ENCODE assay signal across 8 mouse cellular contexts in the genomic region with DNA sequence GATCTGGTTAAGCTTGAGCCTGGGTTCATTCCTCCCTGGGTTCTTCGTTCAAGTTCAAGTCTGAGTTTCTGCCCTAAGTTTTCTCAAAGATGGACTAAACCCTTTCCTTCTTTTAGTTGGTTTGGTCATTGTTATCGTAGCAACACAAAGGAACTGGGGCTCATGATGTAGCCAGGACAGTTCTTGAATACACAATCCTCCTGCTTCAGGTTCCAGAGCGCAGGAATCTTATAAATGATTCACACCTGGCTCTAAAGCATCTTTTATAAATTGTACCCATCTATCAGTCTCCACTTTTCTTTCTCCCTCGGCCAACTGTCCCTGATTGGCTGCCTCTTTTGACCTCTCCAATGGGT. TPM values are rescaled to one million over a fixed set of nuclear protein-coding genes. Genes with fewer than 3 reads are reported as not detected.
DNase-seq lines count a peak whose midpoint lies in the region; ATAC-seq lines count a peak whose summit lies in the region.

No protein-coding gene starts in this region.

- peak overlapping the region; percentile 99 for H3K9ac ChIP-seq in kidney, embryonic 14.5 days (ENCODE audit: low read depth, low read length)
- peak overlapping the region; percentile 100 for H3K9ac ChIP-seq in hindbrain, embryonic 14.5 days
- H3K9ac ChIP-seq in midbrain, embryonic 13.5 days (replicated peaks) = peak overlapping the region; percentile 100

- H3K9me3 ChIP-seq in kidney, embryonic 14.5 days (ENCODE audit: control insufficient read depth, low read length) = no peaks in the 10 kb centered on the region
- no peaks in the 10 kb centered on the region for H3K9me3 ChIP-seq in hindbrain, embryonic 14.5 days (ENCODE audit: control insufficient read depth, low read length)
- H3K9me3 ChIP-seq in midbrain, embryonic 13.5 days = no peaks in the 10 kb centered on the region

- WGBS in kidney, embryonic 14.5 days = 50% methylated on average over 4 of the region's 4 CpGs
- WGBS in hindbrain, embryonic 14.5 days = 38% methylated on average over 4 of the region's 4 CpGs
- WGBS in midbrain, embryonic 13.5 days = 42% methylated on average over 4 of the region's 4 CpGs

- no peak for DNase-seq in kidney, postnatal 14 days
- DNase-seq in hindbrain, embryonic 14.5 days (ENCODE audit: low spot score) = no peak
- DNase-seq in spleen, postnatal 36 days (ENCODE audit: low spot score in 2 of 2) = no peak
- DNase-seq in left cerebral cortex, adult 8-10 months (ENCODE audit: low spot score in 2 of 2) = no peak
- no peak for DNase-seq in embryo, embryonic 11 days

- peak overlapping the region; percentile 95 for H3K27ac ChIP-seq in kidney, embryonic 14.5 days (ENCODE audit: low read depth, low read length)
- peak overlapping the region; percentile 92 for H3K27ac ChIP-seq in brown adipose tissue, adult 24 weeks (replicated peaks; ENCODE audit: low read depth, low read length)
- peak overlapping the region; percentile 95 for H3K27ac ChIP-seq in hindbrain, embryonic 14.5 days
- peak overlapping the region; percentile 97 for H3K27ac ChIP-seq in midbrain, embryonic 13.5 days

- no peak for ATAC-seq in kidney, embryonic 14.5 days (ENCODE audit: low FRiP score, low TSS enrichment)
- no peak for ATAC-seq in hindbrain, embryonic 14.5 days (ENCODE audit: low FRiP score)
- ATAC-seq in midbrain, embryonic 13.5 days = no peak

- H3K27me3 ChIP-seq in kidney, embryonic 14.5 days (ENCODE audit: control insufficient read depth, insufficient read depth, low read length) = no peaks in the 10 kb centered on the region
- H3K27me3 ChIP-seq in hindbrain, embryonic 14.5 days (ENCODE audit: control insufficient read depth, insufficient read depth, low read length) = no peaks in the 10 kb centered on the region
- no peaks in the 10 kb centered on the region for H3K27me3 ChIP-seq in midbrain, embryonic 13.5 days

- peaks cover 30% of the 10 kb centered on the region for H3K36me3 ChIP-seq in kidney, embryonic 14.5 days (ENCODE audit: control insufficient read depth, insufficient read depth, low read length)
- peaks cover 29% of the 10 kb centered on the region for H3K36me3 ChIP-seq in hindbrain, embryonic 14.5 days (replicated peaks; ENCODE audit: control insufficient read depth, insufficient read depth)
- H3K36me3 ChIP-seq in midbrain, embryonic 13.5 days = peaks cover 30% of the 10 kb centered on the region

- peaks cover 9% of the 10 kb centered on the region for H3K4me1 ChIP-seq in kidney, embryonic 14.5 days (ENCODE audit: control insufficient read depth, insufficient read depth, low read length)
- peaks cover 7% of the 10 kb centered on the region; the same call in 1 of the 2 replicates for H3K4me1 ChIP-seq in brown adipose tissue, adult 24 weeks (ENCODE audit: control insufficient read depth, insufficient read depth, insufficient read length, low read length)
- H3K4me1 ChIP-seq in hindbrain, embryonic 14.5 days (replicated peaks; ENCODE audit: control insufficient read depth, insufficient read depth, low read length) = peaks cover 24% of the 10 kb centered on the region
- H3K4me1 ChIP-seq in midbrain, embryonic 13.5 days (replicated peaks) = peaks cover 27% of the 10 kb centered on the region

- peak overlapping the region; percentile 98 for H3K4me3 ChIP-seq in kidney, embryonic 14.5 days (ENCODE audit: low read length)
- H3K4me3 ChIP-seq in brown adipose tissue, adult 24 weeks (ENCODE audit: insufficient read depth, low read depth, low read length) = peak overlapping the region; percentile 96
- peak overlapping the region; percentile 92 for H3K4me3 ChIP-seq in hindbrain, embryonic 14.5 days (replicated peaks; ENCODE audit: low read length)
- H3K4me3 ChIP-seq in midbrain, embryonic 13.5 days (replicated peaks) = peak overlapping the region; percentile 96

- H3K4me2 ChIP-seq in kidney, embryonic 14.5 days (replicated peaks; ENCODE audit: low read depth, low read length) = peak overlapping the region; percentile 82
- H3K4me2 ChIP-seq in hindbrain, embryonic 14.5 days (replicated peaks) = peak overlapping the region; percentile 71
- H3K4me2 ChIP-seq in midbrain, embryonic 13.5 days (replicated peaks) = peak overlapping the region; percentile 79

RNA-seq across cellular contexts. Expression of a gene that starts 0.8 kb away (rescaled TPM):
- 12.7 and 19.3 TPM in 2 replicates for polyA plus RNA-seq in kidney, embryonic 14.5 days (2014; fragmentation: Nextera tagmentation; extraction: Ambion mirVana)
- 16.9 and 22.4 TPM in 2 replicates for polyA plus RNA-seq in brown adipose tissue, adult 24 weeks (2012; ENCODE audit: insufficient read depth, insufficient read length, missing spikeins)
- polyA plus RNA-seq in hindbrain, embryonic 14.5 days (2014; fragmentation: Nextera tagmentation; extraction: Ambion mirVana) = 13.0 and 15.4 TPM in 2 replicates
- 13.0 and 14.8 TPM in 2 replicates for polyA plus RNA-seq in midbrain, embryonic 13.5 days (2015; fragmentation: Nextera tagmentation; extraction: Ambion mirVana)
- total RNA-seq in left cerebral cortex, adult 8-10 months (2022) = 10 to 100 TPM; 41.2 to 49.0 (median 44.8) TPM

RNA-seq across cellular contexts. Expression of a gene that starts 7.3 kb away (rescaled TPM):
- 15.5 and 18.6 TPM in 2 replicates for polyA plus RNA-seq in kidney, embryonic 14.5 days (2014; fragmentation: Nextera tagmentation; extraction: Ambion mirVana)
- 122 and 173 TPM in 2 replicates for polyA plus RNA-seq in brown adipose tissue, adult 24 weeks (2012; ENCODE audit: insufficient read depth, insufficient read length, missing spikeins)
- 50.8 and 54.2 TPM in 2 replicates for polyA plus RNA-seq in hindbrain, embryonic 14.5 days (2014; fragmentation: Nextera tagmentation; extraction: Ambion mirVana)
- polyA plus RNA-seq in midbrain, embryonic 13.5 days (2015; fragmentation: Nextera tagmentation; extraction: Ambion mirVana) = 28.2 and 34.3 TPM in 2 replicates
- 10 to 100 TPM; 59.3 to 62.4 (median 61.5) TPM for total RNA-seq in left cerebral cortex, adult 8-10 months (2022)

RNA-seq across cellular contexts. Expression of a gene that starts 25.0 kb away (rescaled TPM):
- polyA plus RNA-seq in kidney, embryonic 14.5 days (2014; fragmentation: Nextera tagmentation; extraction: Ambion mirVana) = 15.1 and 22.6 TPM in 2 replicates
- polyA plus RNA-seq in brown adipose tissue, adult 24 weeks (2012; ENCODE audit: insufficient read depth, insufficient read length, missing spikeins) = not detected in 2 replicates
- 0.22 TPM in 1 of 2 replicates, not detected in the other for polyA plus RNA-seq in hindbrain, embryonic 14.5 days (2014; fragmentation: Nextera tagmentation; extraction: Ambion mirVana)
- polyA plus RNA-seq in midbrain, embryonic 13.5 days (2015; fragmentation: Nextera tagmentation; extraction: Ambion mirVana) = 0.18 and 0.22 TPM in 2 replicates
- under 1 TPM in 3 of 4 experiments, not detected in 1; 0.27 to 0.61 (median 0.59) TPM for total RNA-seq in left cerebral cortex, adult 8-10 months (2022)

RNA-seq across cellular contexts. Expression of a gene that starts 35.2 kb away (rescaled TPM):
- 87.8 and 103 TPM in 2 replicates for polyA plus RNA-seq in kidney, embryonic 14.5 days (2014; fragmentation: Nextera tagmentation; extraction: Ambion mirVana)
- 67.1 and 87.6 TPM in 2 replicates for polyA plus RNA-seq in brown adipose tissue, adult 24 weeks (2012; ENCODE audit: insufficient read depth, insufficient read length, missing spikeins)
- polyA plus RNA-seq in hindbrain, embryonic 14.5 days (2014; fragmentation: Nextera tagmentation; extraction: Ambion mirVana) = 134 and 140 TPM in 2 replicates
- polyA plus RNA-seq in midbrain, embryonic 13.5 days (2015; fragmentation: Nextera tagmentation; extraction: Ambion mirVana) = 142 and 153 TPM in 2 replicates
- total RNA-seq in left cerebral cortex, adult 8-10 months (2022) = 10 to 100 TPM; 90.1 to 97.4 (median 94.1) TPM

RNA-seq across cellular contexts. Expression of a gene that starts 35.4 kb away (rescaled TPM):
- polyA plus RNA-seq in kidney, embryonic 14.5 days (2014; fragmentation: Nextera tagmentation; extraction: Ambion mirVana) = 35.6 and 36.4 TPM in 2 replicates
- 15.1 and 17.1 TPM in 2 replicates for polyA plus RNA-seq in brown adipose tissue, adult 24 weeks (2012; ENCODE audit: insufficient read depth, insufficient read length, missing spikeins)
- 70.9 and 83.7 TPM in 2 replicates for polyA plus RNA-seq in hindbrain, embryonic 14.5 days (2014; fragmentation: Nextera tagmentation; extraction: Ambion mirVana)
- polyA plus RNA-seq in midbrain, embryonic 13.5 days (2015; fragmentation: Nextera tagmentation; extraction: Ambion mirVana) = 81.5 and 85.9 TPM in 2 replicates
- 10 to 100 TPM; 72.2 to 79.3 (median 73.4) TPM for total RNA-seq in left cerebral cortex, adult 8-10 months (2022)

Comparison
In these comparisons a context has a peak if more than half of its experiments do, and no peak if none do; other contexts are left out.
1. RNA of a gene that starts 25.0 kb away (polyA plus RNA-seq): 15.1 to 22.6 TPM in kidney, embryonic 14.5 days; 0.18 to 0.22 TPM in midbrain, embryonic 13.5 days, 0.22 TPM in hindbrain, embryonic 14.5 days and not detected in brown adipose tissue, adult 24 weeks; every median in the first group is over 10 times any median in the second.
2. Peak in every context shown above with its lines, with median percentiles within 50 percentile points of each other: H3K27ac ChIP-seq, H3K4me2 ChIP-seq, H3K4me3 ChIP-seq and H3K9ac ChIP-seq.